Mouse (Mus musculus): ENCODE data around the gene Mbl1. TPM values are rescaled to one million over a fixed set of nuclear protein-coding genes. Genes with fewer than 3 reads are reported as not detected.

The Mbl1 gene
- polyA plus RNA-seq, 1 experiment, result not detected

DNA sequence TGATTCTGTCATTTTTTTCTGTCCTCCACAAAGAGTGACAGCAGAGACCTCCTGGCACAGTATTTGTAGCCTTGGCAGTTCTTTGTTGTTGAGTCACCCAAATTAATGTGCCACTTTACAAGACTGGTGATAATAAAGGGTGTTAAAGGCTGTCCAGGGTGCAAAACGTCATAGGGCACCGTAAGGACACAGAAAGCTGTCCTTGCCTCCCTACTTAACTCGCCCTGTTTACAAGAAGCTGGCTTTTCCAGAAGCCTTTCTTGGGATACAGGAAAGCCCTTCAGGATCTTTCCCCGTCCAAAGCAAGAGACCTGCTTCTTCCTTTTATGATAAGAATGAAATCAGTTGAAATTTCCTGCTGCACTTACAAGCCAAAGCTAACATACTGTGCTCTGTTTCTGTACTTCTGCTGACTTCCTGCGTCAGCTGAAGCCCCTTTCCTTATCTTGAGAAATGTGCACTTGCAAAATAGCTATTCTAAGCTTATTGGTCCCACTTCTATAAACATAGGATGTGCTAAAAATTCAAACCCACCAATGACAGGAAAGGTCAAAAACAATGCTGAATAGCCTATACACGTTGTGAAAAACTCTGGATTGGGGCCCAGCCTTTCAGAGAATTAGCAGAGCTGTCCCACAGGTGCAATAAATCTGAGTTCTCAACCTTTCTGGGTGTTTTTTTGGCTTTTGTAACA is 46.9 kb downstream of the Mbl1 start:
- no peak for TF ChIP-seq CTCF (IDR thresholded peaks at IDR 0.05; ENCODE audit: borderline replicate concordance, extremely low read depth, insufficient read depth, insufficient read length)
- no peak for TF ChIP-seq POLR2A (IDR thresholded peaks at IDR 0.05; ENCODE audit: borderline replicate concordance, extremely low read depth, insufficient read depth, insufficient read length, poor library complexity, severe bottlenecking)
- DNase-seq (ENCODE audit: low read depth), result no peak

Other genes starting within 250 kb of the Mbl1 start
- gene Tspan14, start 184.7 kb upstream of the Mbl1 start, polyA plus RNA-seq (2012; rRNA removed), result 87.7 and 95.4 TPM in 2 replicates
- gene Fam213a, start 137.7 kb upstream of the Mbl1 start, polyA plus RNA-seq (2012; rRNA removed), result 26.4 and 43.9 TPM in 2 replicates
- gene Dydc2, start 82.2 kb upstream of the Mbl1 start, polyA plus RNA-seq (2012; rRNA removed), result 0.15 and 0.53 TPM in 2 replicates
- 0.11 TPM in 1 of 2 replicates, not detected in the other for gene Dydc1, start 78.5 kb upstream of the Mbl1 start, polyA plus RNA-seq (2012; rRNA removed)
- gene Mat1a, start 46.4 kb upstream of the Mbl1 start, polyA plus RNA-seq (2012; rRNA removed), result 0.16 TPM in 1 of 2 replicates, not detected in the other
- gene Sftpa1, start 19.7 kb upstream of the Mbl1 start, polyA plus RNA-seq (2012; rRNA removed), result not detected in 2 replicates
- gene Sftpd, start 33.7 kb downstream of the Mbl1 start, polyA plus RNA-seq (2012; rRNA removed), result not detected in 2 replicates
- gene Gm2832, start 127.3 kb downstream of the Mbl1 start, polyA plus RNA-seq (2012; rRNA removed), result 0.21 and 0.26 TPM in 2 replicates
- not detected in 2 replicates for gene Gm5798, start 197.2 kb downstream of the Mbl1 start, polyA plus RNA-seq (2012; rRNA removed)
- gene Gm7945, start 234.9 kb downstream of the Mbl1 start, polyA plus RNA-seq (2012; rRNA removed), result not detected in 2 replicates

Measured in brain, embryonic 14.5 days (tissue).